Mouse (Mus musculus) G1E (cell line): ENCODE data around the gene Ccdc8. TPM values are rescaled to one million over a fixed set of nuclear protein-coding genes. Genes with fewer than 3 reads are reported as not detected.

Experiments
- ATAC-seq: 2 replicates; pipeline ENCODE4 v1.8.0; 2016; ENCODE audit warnings: mild to moderate bottlenecking; ENCODE audit not compliant: insufficient number of reproducible peaks, poor library complexity, low FRiP score, severe bottlenecking; ENCODE audit errors: extremely low read depth
- DNase-seq: peaks from one replicate; pipeline ENCODE4 v3.0.0; 2012; ENCODE audit warnings: low spot score
- H3K27me3 ChIP-seq: 2 replicates; pipeline ENCODE4 v1.6.1; 2012; ENCODE audit warnings: mild to moderate bottlenecking, low read length, inconsistent platforms; ENCODE audit not compliant: insufficient read depth
- H3K36me3 ChIP-seq: replicated peaks from 2 replicates; pipeline ENCODE3; 2012; ENCODE audit warnings: mild to moderate bottlenecking, inconsistent platforms
- H3K4me1 ChIP-seq: 2 replicates; pipeline ENCODE4 v1.6.1; 2012; ENCODE audit warnings: low read depth, low read length, inconsistent platforms, mixed read lengths; ENCODE audit not compliant: insufficient read depth
- H3K4me3 ChIP-seq: 2 replicates; pipeline ENCODE4 v1.5.1; 2012; ENCODE audit warnings: low read depth, mild to moderate bottlenecking, inconsistent platforms, low read length, moderate library complexity, mixed read lengths
- H3K9me3 ChIP-seq: replicated peaks from 2 replicates; pipeline ENCODE4 v1.6.1; 2012; ENCODE audit warnings: inconsistent platforms
- CTCF ChIP-seq: IDR thresholded peaks from 2 replicates; pipeline ENCODE4 v1.5.1; 2012; ENCODE audit warnings: low read depth, low read length, inconsistent platforms, mixed read lengths
- GATA1 ChIP-seq: IDR thresholded peaks from 2 replicates; pipeline ENCODE4 v1.6.1; 2012; ENCODE audit warnings: borderline replicate concordance, low read length, inconsistent platforms, mixed read lengths
- GATA2 ChIP-seq: IDR thresholded peaks from 2 replicates; pipeline ENCODE4 v1.6.1; 2012; ENCODE audit warnings: low read depth, low read length, inconsistent platforms, borderline replicate concordance
- POLR2AphosphoS5 ChIP-seq: IDR thresholded peaks from 2 replicates; pipeline ENCODE4 v1.6.1; 2012; ENCODE audit warnings: low read depth, low read length, inconsistent platforms; ENCODE audit not compliant: insufficient replicate concordance
- TAL1 ChIP-seq: conservative IDR thresholded peaks from 2 replicates; pipeline ENCODE4 v1.6.1; 2012; ENCODE audit warnings: low read depth, low read length, inconsistent platforms, mixed read lengths
- polyA plus RNA-seq: library from polyadenylated mRNA; stranded (reverse); fragments of >175 nt; gene quantifications from 2 replicates; pipeline ENCODE4 v1.2.3, GENCODE M21; 2012
- total RNA-seq, 2 experiments: library from RNA; stranded (forward) in 1 of 2; stranded (reverse) in 1 of 2; fragments of 200-1000 nt in 1 of 2; fragments of >200 nt in 1 of 2; fragmentation: Nextera tagmentation in 1 of 2; gene quantifications; 2 replicates each; pipeline ENCODE4 v1.2.3; 2014 to 2017

Ccdc8 gene
- 7.1 and 8.2 TPM in 2 replicates for total RNA-seq (2014; fragmentation: Nextera tagmentation)
- total RNA-seq (2017): 3.3 and 4.1 TPM in 2 replicates
- 17.6 and 18.6 TPM in 2 replicates for polyA plus RNA-seq

DNA sequence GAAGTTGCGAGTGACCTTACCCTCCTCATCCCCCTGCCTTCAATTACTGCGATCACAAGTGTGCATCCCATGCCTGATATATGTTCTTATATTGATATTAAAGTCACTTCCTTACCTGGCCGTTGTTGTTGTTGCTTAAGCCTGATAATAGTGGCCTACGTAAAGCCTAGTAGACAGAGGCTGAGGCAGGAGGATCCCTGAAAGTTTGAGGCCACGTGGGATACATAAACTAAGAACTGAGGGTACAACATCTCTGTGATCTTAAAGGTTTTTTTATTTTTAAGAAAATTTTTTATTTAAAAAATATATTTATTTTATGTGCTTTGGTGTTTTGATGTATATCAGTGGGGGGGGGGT, at the start of gene Ccdc8:
Gene Ccdc8, plus strand, starts transcription at position 258 of the 357 bp plus-strand sequence.
- Histone ChIP-seq H3K27me3 (peaks cover 11% of the 10 kb centered on the region; the same call in 1 of the 2 replicates), H3K4me1 (peaks cover 50% of the 10 kb centered on the region), H3K36me3 (peaks cover 14% of the 10 kb centered on the region), H3K4me3 (peak within 1 kb of the TSS; percentile 72), H3K9me3 (no peaks in the 10 kb centered on the region)
- DNase-seq (no peak), ATAC-seq (no peak)
- TF ChIP-seq POLR2AphosphoS5 (no peak), TAL1 (no peak), GATA1 (no peak), GATA2 (no peak), CTCF (no peak)

DNA sequence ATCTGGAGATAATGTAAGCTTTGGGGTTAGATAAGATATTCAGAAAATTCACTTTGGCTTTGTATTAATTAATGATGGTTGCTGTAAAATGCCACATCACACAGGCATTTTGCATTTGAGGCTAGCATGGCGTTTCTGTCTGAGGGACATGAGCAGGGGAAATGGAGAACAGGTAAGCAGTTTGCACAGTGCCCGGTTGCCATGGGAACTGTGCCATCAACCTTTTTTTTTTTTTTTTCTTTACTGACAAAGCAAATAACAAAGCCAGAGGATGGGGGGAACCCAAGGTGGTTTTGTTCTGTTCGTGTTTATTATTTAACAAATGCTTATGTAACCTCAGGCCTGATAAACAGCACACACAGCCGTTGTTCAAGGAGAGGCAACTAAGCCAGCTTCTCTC, 49.6 kb upstream of the Ccdc8 start:
- peaks cover 9% of the 10 kb centered on the region for H3K9me3 ChIP-seq
- peaks cover 33% of the 10 kb centered on the region for H3K27me3 ChIP-seq
- ATAC-seq (no peak), DNase-seq (no peak)
- H3K4me1 ChIP-seq: no peaks in the 10 kb centered on the region
- H3K36me3 ChIP-seq: no peaks in the 10 kb centered on the region
- H3K4me3 ChIP-seq: no peak overlapping the region
- TF ChIP-seq CTCF (no peak), GATA1 (no peak), GATA2 (no peak), POLR2AphosphoS5 (no peak), TAL1 (no peak)

DNA sequence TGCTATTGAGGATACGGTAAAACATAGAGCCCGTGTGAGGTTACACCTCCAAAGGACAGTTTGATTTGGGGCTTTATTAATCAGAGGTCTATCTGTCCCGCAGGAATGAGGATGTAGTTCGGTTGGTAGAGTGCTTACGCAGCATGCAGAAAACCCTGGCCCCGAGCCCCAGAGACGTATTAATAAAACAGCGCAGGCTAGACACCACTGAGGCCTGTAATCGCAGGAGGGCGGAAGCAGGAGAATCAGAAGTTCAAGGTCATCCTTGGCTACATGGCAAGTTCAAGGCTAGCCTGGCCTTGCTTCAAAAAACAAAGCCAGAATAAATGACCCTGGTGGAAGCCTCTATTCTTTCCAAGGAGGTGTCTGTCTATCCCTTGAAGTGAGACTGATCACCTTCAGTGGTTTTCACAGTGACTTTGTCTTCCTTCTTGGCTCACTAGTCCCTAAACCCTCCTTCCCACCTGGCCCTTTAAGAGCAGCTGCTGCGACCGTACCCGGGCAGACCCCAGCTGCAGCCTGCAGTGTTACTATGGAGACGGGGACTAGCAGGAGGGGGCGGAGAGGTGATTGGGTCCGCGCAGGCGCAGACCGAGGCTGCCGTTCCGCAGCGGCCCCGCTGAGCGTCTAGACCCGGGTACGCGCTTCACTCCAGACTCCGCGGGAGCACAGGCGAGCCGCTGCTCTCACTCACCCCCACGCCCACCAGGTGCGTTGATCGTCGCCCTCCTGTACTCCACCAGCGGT, 48.3 kb upstream of the Ccdc8 start, which contains the start of gene Pnmal2:
Gene Pnmal2, plus strand, starts transcription at position 622 of the 747 bp plus-strand sequence.
- Histone ChIP-seq H3K27me3 (peaks cover 34% of the 10 kb centered on the region), H3K4me3 (no peak within 1 kb of the TSS), H3K36me3 (no peaks in the 10 kb centered on the region), H3K9me3 (peaks cover 9% of the 10 kb centered on the region), H3K4me1 (no peaks in the 10 kb centered on the region)
- ATAC-seq: no peak
- TF ChIP-seq TAL1: no peak
- TF ChIP-seq GATA1: no peak
- TF ChIP-seq GATA2: no peak
- no peak for TF ChIP-seq POLR2AphosphoS5
- DNase-seq: no peak

DNA sequence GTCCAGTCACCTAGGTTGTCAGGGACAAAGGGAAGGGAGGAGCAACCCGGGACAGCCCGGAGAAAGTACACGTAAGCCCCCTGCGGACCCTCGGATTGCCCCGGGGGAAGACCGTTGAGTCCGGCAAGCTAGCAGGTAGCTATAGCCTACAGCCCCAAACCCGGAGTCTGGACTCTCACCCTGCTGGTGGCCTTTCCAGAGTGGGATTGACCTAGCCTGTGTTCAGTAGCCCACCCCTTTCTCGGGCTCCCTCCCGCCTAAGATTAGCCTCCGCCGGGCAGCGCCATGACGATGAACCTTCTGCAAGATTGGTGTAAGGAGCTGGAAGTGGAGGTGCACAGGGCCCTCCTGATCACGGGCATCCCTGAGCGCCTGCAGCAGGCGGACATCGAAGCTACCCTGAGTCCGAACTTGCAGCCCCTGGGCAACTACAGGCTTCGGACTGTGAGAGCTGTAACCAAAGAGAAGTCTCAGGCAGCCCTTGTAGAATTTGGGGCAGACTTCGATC, 47.6 kb upstream of the Ccdc8 start:
- no peaks in the 10 kb centered on the region for H3K36me3 ChIP-seq
- ATAC-seq: no peak
- TF ChIP-seq CTCF (no peak), GATA2 (no peak), TAL1 (no peak)
- peaks cover 9% of the 10 kb centered on the region for H3K9me3 ChIP-seq
- DNase-seq: no peak
- H3K4me1 ChIP-seq: peaks cover under 1% of the 10 kb centered on the region; the same call in 1 of the 2 replicates
- H3K27me3 ChIP-seq: peaks cover 36% of the 10 kb centered on the region
- H3K4me3 ChIP-seq: no peak overlapping the region

DNA sequence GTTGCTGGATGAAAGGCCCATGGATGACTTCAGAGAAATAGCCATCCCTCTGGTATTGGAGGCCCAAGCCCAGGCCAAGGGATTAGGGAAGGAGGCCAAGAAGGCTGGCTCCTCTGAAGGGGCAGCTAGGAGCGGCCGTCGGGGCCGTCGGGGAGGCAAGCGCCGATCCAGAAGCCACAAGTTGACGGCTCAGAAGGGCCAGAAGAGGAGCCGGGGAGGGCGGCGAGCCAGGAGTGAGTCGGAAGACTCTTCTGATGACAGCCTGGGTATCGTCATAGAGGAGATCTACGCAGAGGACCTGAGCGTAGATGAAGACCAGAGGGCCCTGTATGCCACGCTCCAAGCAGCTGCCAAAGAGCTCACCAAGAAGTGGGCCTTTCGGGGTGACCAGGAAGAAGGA, 47.1 kb upstream of the Ccdc8 start:
- Histone ChIP-seq H3K4me3 (no peak overlapping the region), H3K36me3 (no peaks in the 10 kb centered on the region), H3K27me3 (peaks cover 35% of the 10 kb centered on the region), H3K4me1 (peaks cover 6% of the 10 kb centered on the region), H3K9me3 (peaks cover 9% of the 10 kb centered on the region)
- DNase-seq (no peak), ATAC-seq (no peak)
- TF ChIP-seq CTCF: no peak
- no peak for TF ChIP-seq GATA2
- TF ChIP-seq POLR2AphosphoS5: no peak
- no peak for TF ChIP-seq TAL1
- TF ChIP-seq GATA1: no peak

DNA sequence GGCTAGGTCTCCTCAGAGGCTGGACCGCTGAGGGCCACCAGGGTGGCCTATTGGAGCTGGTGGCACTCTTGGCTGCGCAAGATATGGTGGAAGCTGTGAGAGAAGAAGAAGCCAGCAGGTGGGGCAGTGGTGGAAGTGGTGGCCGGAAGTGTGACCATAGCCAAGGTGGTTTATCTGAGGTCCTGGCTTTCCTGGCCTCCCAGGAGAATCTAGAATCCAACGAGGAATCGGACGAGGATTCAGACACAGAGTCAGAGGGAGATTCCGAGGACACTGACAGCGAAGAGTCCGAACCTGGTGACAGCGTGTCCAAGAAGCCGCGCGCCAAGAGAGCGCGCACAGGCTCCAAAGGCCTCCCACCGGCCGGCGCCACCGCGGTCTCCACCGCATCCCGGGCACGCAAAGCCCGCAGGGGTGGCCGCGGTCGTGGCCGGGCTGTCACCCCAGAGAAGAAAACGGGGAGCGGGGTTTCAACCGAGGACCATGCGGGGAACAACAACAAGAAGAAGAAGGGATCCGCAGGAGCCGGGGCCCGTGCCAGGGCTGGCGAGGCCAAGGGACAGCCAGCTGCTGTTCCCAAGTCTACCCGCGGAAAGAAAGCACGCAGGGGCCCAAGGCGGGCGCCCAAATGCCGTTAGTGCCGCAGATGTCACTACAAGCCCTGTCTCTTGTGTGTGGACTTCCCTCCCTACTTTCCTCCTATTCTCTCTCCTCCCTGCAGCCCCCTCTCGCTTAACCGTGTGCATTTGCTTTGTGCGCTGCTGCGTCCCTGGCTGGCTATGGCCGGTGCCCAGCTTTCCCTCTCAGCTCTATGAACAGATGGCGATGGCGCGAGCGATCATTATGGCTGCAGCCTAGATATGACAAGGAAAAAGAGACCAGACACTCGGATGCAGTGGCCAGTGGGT, 45.8 kb upstream of the Ccdc8 start:
- Histone ChIP-seq H3K4me3 (no peak overlapping the region), H3K36me3 (no peaks in the 10 kb centered on the region), H3K4me1 (peaks cover 9% of the 10 kb centered on the region), H3K27me3 (peaks cover 32% of the 10 kb centered on the region), H3K9me3 (peaks cover 9% of the 10 kb centered on the region)
- DNase-seq (no peak), ATAC-seq (no peak)
- no peak for TF ChIP-seq CTCF
- no peak for TF ChIP-seq TAL1
- no peak for TF ChIP-seq GATA2
- no peak for TF ChIP-seq POLR2AphosphoS5
- TF ChIP-seq GATA1: no peak
